Mouse (Mus musculus) thymus, postnatal 4 days (tissue): Measurements from ENCODE around the gene Scamp1.

Experiments used
- DNase-seq: peaks from one replicate; pipeline ENCODE4 v3.0.0; 2021

The Scamp1 gene

DNA sequence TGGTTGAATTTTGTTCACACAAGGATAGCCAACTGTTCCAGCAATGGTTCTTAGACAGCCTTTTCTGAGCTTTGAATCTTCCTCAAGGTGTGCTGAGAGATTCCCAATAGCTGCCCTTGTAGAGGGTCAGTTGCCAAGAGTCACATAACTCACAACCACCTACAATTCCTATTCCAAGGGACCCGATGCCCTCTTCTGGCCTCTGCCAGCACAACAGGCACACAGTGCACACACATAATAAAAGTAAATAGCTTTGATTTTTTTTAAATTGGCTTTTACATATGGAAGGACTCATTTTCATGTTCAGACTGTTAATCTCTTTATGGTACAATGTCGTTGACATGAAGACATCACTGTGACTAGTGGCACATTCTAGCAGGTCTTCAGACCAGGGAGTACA lies 72.9 kb downstream of the Scamp1 start:
- peak; percentile 36 for DNase-seq

GRCm38 (mm10) chr13:94212179-94212578 lies 73.5 kb downstream of the Scamp1 start:
- DNase-seq = no peak

DNA sequence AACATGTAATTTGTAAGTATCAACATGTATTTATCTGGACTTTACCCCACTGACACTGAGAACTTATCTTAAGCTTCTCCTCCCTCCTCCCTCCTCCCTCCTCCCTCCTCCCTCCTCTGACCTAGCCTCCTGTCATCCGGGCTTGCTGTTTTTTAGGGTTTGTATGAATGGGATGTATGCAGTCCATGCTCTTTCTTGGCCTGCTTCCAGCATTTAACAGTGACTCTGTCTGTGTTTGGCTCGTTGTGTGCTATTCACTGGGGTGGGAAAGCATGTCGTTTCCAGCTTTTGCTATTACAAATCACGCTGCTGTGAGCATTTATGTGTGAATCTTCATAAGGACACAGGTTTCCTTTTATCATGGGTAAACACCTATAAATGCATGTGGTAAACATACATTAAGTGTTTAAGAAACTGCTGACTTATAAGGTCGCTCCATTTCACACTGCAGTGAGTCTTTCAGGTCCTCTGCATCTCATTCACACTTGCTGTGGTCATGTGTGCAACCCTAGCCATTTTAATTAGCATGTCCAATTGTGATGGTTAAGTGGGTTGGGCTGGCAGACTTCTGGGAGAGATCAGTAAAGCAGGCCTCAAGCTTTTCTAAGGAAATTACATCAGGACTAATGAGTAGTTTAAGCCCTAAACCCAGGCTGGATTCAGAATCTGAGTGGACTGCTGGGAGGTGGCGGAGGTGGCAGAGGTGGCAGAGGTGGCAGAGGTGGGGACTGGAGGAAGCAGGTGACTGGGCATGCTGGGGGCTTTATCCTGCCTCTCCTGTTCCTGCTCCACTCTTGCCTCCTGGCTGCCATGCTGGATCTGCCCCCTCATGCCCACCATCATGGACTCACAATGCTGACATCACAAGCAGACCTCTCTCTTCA lies 74.2 kb downstream of the Scamp1 start:
- no peak for DNase-seq

DNA sequence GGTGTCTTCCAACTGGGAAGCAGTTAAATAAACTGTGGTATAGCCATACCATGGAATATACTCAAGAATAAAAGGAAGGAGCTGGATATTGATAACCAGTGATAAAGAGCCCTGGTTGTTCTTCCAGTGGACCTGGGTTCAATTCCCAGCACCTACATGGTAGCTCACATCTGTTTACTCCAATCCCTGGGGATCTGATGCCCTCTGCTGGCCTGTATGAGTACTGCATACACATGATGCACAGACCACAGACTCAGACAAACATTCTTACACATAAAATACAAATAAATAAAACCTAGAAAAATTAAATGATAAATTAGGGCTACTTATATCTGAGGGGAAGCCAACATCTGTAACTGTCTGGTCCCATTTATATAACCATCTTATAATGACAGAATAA lies 76.8 kb downstream of the Scamp1 start:
- DNase-seq = no peak

DNA sequence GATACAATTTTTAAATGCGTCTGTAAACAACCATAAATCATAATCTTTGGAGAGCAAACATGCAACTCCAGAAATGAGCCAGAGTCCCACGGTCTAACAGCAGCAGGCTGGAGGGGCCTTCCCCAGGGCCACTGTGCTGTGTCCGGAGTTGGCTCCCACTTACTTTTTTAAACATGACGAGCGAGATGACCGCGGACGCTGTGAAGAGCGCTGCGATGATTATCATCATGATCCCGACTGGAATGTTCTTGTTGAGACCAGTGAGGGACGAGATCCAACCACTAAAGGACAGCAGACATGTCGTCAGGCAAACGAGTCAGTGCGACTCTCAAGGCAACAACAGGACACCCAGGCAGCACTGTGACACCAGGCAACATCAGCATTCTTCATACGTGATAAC lies 77.7 kb downstream of the Scamp1 start:
- DNase-seq = no peak

DNA sequence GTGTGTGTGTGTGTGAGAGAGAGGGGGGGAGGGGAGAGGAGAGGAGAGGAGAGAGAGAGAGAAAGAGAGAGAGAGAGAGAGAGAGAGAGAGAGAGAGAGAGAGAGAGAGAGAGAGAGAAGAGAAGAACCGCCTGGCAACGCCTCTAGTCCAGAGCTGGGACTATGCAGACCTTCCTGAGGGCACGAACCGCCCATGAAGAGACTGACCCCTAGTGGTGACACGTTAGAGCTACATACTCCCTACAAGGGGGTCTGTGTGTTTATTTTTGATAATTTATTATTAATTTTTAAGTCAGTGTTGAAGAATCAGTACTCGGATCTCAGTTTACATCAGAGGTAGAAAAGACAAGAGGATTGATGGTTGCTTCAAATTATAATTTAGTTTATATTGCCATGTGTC lies 80.4 kb downstream of the Scamp1 start:
- DNase-seq = peak; percentile 57

- DNase-seq = no peak
Measured at GRCm38 (mm10) chr13:94199829-94200228, 85.8 kb downstream of the Scamp1 start.

- no peak for DNase-seq
Measured at GRCm38 (mm10) chr13:94198616-94199015, 87.0 kb downstream of the Scamp1 start.

DNA sequence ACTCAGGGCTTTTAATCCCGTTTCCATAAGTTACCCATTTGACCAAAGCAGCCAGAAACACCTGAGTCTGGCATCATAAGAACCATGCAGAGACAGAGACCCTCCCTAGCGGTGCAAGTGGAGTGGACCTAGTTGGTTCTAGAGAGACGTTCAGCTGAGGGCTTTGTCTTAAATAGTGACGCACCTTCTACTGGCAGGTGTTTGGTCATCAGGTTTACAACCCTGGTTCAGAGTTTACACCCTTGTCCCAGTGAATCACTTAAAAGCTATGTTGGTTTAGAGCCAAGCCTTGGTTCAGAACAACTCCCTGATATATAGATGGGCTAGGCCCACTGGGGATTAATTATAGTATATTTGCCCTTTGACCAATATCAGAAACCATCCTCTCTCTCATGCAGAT lies 92.4 kb downstream of the Scamp1 start:
- DNase-seq = no peak

- DNase-seq = no peak
Measured at GRCm38 (mm10) chr13:94190386-94190785, 95.3 kb downstream of the Scamp1 start.

DNA sequence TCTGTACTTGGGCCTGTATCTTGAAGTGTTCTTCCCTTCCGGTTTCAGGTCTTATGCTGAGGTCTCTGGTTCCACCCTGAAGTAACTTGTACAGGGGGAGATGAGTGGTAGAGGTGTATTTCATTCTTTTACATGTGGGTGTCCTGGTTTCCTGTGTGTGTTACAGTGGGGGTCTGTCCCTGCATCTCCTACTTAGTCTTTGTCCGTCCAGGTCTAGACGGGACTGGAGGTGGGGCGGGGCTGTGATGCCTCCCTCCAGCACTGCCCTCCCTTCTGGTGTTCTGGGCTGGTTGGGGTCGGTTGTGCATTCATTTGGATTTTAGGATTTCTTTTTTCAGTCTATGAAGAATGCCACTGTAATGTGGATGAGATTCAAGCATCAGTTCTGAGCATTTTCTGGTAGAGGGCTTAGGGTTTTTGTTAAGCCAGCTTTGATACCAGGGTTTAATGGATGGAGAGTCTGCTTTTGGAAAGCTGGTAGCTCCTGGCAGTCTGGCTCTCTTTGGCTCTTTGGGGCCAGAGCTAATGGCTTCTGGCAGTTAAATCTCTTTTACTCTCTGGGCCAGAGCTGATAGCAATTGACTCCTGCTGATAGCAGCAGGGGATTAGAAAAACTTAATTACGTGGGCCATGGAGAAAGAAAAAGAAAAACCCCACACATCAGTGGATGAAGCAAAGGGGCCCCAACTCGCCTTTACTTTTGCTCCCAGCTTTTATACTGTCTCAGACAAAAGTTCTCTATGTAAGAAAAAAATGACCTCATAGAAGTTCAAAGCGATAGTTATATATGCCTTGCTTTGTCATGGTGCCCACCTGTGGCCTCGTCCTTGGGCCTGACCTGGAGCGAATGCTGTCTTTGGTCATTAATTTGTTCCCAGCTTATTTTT lies 97.2 kb downstream of the Scamp1 start:
- DNase-seq = no peak

DNA sequence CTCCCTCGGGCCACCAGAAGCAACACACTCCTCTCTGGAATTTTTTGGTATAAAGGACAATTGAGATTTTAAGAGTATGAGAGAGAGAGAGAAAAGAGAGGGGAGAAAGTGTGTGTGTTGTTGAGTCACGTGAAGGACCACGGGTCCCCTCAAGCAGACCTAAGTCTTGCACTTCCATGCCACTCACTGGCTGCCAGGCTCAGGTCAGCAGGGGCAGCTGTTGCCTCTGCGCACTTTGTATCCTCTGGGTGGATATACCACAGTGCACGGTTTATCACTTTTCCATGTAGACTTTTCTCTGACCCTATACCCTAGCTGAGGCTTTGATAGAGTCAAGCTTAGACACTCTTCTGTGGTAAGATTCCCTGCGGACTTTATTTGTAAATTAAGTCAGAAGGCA lies 100.0 kb downstream of the Scamp1 start:
- DNase-seq = no peak

GRCm38 (mm10) chr13:94184726-94185456 lies 100.8 kb downstream of the Scamp1 start:
- DNase-seq = no peak

- no peak for DNase-seq
Measured at GRCm38 (mm10) chr13:94183372-94184021, 102.2 kb downstream of the Scamp1 start.

GRCm38 (mm10) chr13:94182026-94182425 lies 103.6 kb downstream of the Scamp1 start:
- no peak for DNase-seq

DNA sequence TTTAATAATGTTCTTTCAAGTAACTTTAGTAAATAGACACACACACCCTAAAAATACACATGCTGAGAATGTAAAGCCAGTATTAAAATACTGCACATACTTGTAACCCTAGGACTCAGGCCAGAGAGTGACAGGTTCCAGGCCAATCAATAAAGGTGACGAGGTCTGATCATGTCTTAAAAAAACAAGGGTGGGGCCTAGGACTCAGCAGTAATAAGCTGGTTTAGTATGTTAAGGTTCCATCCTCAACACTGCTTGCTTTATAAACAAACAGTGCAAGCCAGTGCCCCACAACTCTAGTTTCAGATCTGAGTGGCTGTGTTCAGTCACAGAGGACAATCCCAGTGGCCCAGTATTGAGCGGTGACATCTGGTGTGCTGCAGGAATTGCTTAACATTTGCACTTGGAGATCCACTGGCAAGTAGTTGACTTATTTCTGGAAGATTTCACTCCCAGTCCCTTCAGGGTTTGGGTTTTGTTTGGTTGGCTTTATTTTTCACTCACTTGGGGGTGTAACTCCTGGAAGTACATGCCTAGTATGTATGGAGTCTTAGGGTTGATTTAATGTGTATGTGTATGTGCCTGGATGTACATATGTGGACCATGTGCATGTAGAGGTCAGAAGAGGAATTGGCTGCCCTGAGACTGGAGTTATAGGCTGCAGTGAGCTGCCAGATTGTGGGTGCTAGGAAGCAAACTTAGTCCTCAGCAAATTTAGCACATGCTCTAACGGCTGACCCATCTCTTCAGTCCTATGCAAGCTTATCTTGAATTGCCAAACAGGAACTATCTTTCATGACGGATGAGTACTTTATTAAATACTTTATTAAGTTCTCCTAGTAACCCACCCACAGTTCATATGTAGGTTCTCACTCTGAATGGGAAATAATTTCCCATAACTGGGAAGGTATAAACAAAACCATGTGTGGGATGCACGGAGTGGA lies 104.9 kb downstream of the Scamp1 start:
- DNase-seq = no peak

GRCm38 (mm10) chr13:94178401-94179040 lies 107.1 kb downstream of the Scamp1 start:
- DNase-seq = peak; percentile 49

- peak; percentile 73 for DNase-seq
Measured at GRCm38 (mm10) chr13:94177148-94177547, 108.5 kb downstream of the Scamp1 start.

DNA sequence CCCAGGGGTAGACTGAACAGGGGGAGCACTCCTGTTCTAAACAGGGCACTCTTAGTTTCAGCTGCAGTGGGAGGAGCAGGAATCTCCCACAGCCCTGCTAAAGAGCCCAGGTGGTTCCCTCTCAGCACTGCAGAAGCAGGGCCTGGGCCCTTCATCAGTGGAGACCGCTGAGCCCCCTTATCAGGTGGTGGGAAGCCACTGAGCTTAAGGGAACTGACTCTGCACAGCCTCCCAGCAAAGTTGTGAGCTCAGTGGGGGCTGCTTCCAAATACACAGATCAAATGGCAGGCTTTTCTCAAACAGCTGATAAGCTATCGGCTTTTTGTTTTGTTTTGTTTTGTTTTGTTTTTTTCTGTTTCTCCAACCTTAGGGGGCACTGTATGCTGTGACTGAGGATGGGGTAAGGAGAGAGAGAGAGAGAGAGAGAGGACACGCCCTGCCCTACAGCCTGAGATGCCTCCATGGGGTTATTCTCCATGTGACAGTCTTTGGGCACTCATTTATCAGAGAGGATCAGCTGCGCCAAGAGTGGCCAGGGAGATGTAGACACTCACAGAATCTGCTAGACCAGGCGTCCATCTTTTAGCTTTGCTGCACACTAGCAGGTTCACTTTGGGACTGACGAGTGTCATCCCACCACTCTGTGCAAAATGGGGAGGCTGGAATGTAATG lies 110.1 kb downstream of the Scamp1 start:
- peak; percentile 56 for DNase-seq

DNA sequence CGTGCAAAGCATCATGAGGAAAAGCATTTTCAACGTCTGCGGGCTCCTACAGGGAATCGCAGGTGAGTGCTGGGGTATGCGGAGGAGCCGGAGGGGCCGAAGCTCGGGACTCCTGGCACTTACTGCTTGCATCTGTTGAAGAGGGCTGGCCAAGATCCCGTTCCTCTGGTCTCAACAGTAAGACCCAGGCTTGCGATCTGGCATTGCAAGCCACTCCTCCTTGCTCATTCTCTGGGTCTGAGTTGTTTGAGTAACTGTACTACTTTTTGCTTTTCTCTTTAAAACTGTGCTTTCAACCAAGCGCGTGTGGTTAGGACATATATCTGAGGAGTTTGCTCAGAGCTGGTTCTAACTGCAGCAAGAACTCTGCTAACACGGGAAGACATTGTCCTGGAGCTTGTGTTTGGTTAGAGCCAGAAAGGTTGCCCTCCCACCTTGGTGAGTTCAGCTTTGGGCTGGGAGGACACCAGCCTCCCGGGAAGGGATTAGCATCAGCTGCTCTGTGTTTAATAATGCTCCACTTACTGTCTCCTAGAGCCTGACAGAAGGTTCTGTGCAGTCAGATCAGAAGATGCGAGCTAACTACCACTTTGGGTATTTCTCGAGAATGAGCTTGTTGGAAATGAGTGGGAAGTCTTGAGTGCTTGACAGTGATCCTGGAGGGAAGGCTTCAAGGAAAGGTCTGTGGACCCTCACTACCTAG lies 110.9 kb downstream of the Scamp1 start:
- DNase-seq = no peak
